Mouse (Mus musculus): ENCODE results near the gene Myo1h. TPM values are rescaled to one million over a fixed set of nuclear protein-coding genes. Genes with fewer than 3 reads are reported as not detected.

The Myo1h gene
- polyA plus RNA-seq, 1 experiment: 0.85 TPM

- no peak for TF ChIP-seq POLR2A (IDR thresholded peaks at IDR 0.05; ENCODE audit: low read depth, low read length)
- no peak for TF ChIP-seq CTCF (IDR thresholded peaks at IDR 0.05; ENCODE audit: extremely low read depth, insufficient read length, insufficient replicate concordance, low read depth, low read length)
- WGBS: 80% methylated on average over 8 of the region's 8 CpGs
Measured at GRCm38 (mm10) chr5:114384448-114384847, 95.5 kb downstream of the Myo1h start.

DNA sequence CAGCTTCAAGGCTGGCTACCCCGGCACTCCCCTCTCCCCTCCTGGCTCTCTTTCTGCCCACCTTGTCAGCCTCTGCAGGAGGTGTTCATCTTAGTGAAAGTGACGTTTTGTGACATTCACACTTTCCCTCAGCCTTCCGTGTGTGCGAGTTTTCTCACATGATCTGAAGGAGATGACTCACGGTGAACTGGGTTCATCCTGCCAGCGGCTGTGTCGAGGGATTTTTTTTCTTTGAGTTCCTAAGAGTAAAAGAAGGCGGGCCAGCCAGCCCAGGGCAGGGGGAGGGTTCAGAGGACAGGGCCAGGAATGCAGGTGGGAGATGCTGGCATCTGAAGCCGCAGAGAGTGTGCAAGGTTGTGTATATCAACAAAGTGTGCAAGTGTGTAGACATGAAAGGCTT is 104.2 kb downstream of the Myo1h start:
- Histone ChIP-seq H3K27me3 (ENCODE audit: control insufficient read depth, insufficient read depth, low read length) (no peaks in the 10 kb centered on the region), H3K4me3 (ENCODE audit: low read depth, low read length) (no peak overlapping the region), H3K4me1 (ENCODE audit: control insufficient read depth, insufficient read depth, insufficient read length, low read length) (no peaks in the 10 kb centered on the region), H3K27ac (ENCODE audit: insufficient read depth, low read depth, low read length) (no peak overlapping the region), H3K36me3 (ENCODE audit: control insufficient read depth, insufficient read depth, low read length) (peaks cover 79% of the 10 kb centered on the region)
- WGBS: 79% methylated on average over 9 of the region's 9 CpGs
- TF ChIP-seq POLR2A (IDR thresholded peaks at IDR 0.05; ENCODE audit: low read depth, low read length) (no peak), CTCF (IDR thresholded peaks at IDR 0.05; ENCODE audit: extremely low read depth, insufficient read length, insufficient replicate concordance, low read depth, low read length) (no peak)

More at GRCm38 (mm10) chr5:114384448-114384847, 95.5 kb downstream of the Myo1h start:
- Histone ChIP-seq H3K4me3 (ENCODE audit: low read depth, low read length) (no peak overlapping the region), H3K4me1 (ENCODE audit: control insufficient read depth, insufficient read depth, insufficient read length, low read length) (peaks cover 4% of the 10 kb centered on the region; the same call in 1 of the 2 replicates), H3K27ac (ENCODE audit: insufficient read depth, low read depth, low read length) (no peak overlapping the region), H3K27me3 (ENCODE audit: control insufficient read depth, insufficient read depth, low read length) (no peaks in the 10 kb centered on the region), H3K36me3 (ENCODE audit: control insufficient read depth, insufficient read depth, low read length) (peaks cover 40% of the 10 kb centered on the region)

- Histone ChIP-seq H3K4me1 (ENCODE audit: control insufficient read depth, insufficient read depth, insufficient read length, low read length) (no peaks in the 10 kb centered on the region), H3K36me3 (ENCODE audit: control insufficient read depth, insufficient read depth, low read length) (peaks cover 98% of the 10 kb centered on the region), H3K27me3 (ENCODE audit: control insufficient read depth, insufficient read depth, low read length) (no peaks in the 10 kb centered on the region), H3K27ac (ENCODE audit: insufficient read depth, low read depth, low read length) (no peak overlapping the region), H3K4me3 (ENCODE audit: low read depth, low read length) (no peak overlapping the region)
- 95% methylated on average over 14 of the region's 14 CpGs for WGBS
- TF ChIP-seq POLR2A (IDR thresholded peaks at IDR 0.05; ENCODE audit: low read depth, low read length) (no peak), CTCF (IDR thresholded peaks at IDR 0.05; ENCODE audit: extremely low read depth, insufficient read length, insufficient replicate concordance, low read depth, low read length) (no peak)
Measured at GRCm38 (mm10) chr5:114406592-114406991, 117.6 kb downstream of the Myo1h start.

- TF ChIP-seq CTCF (IDR thresholded peaks at IDR 0.05; ENCODE audit: extremely low read depth, insufficient read length, insufficient replicate concordance, low read depth, low read length) (no peak), POLR2A (IDR thresholded peaks at IDR 0.05; ENCODE audit: low read depth, low read length) (no peak)
- Histone ChIP-seq H3K27me3 (ENCODE audit: control insufficient read depth, insufficient read depth, low read length) (no peaks in the 10 kb centered on the region), H3K27ac (ENCODE audit: insufficient read depth, low read depth, low read length) (no peak overlapping the region), H3K4me1 (ENCODE audit: control insufficient read depth, insufficient read depth, insufficient read length, low read length) (no peaks in the 10 kb centered on the region), H3K36me3 (ENCODE audit: control insufficient read depth, insufficient read depth, low read length) (peaks cover 98% of the 10 kb centered on the region), H3K4me3 (ENCODE audit: low read depth, low read length) (no peak overlapping the region)
- WGBS: 61% methylated on average over 10 of the region's 10 CpGs
Measured at GRCm38 (mm10) chr5:114407269-114407668, 118.3 kb downstream of the Myo1h start.

GRCm38 (mm10) chr5:114407810-114408209 is 118.8 kb downstream of the Myo1h start:
- H3K4me1 ChIP-seq (ENCODE audit: control insufficient read depth, insufficient read depth, insufficient read length, low read length): no peaks in the 10 kb centered on the region
- H3K36me3 ChIP-seq (ENCODE audit: control insufficient read depth, insufficient read depth, low read length): peaks cover 98% of the 10 kb centered on the region
- no peak overlapping the region for H3K27ac ChIP-seq (ENCODE audit: insufficient read depth, low read depth, low read length)
- no peaks in the 10 kb centered on the region for H3K27me3 ChIP-seq (ENCODE audit: control insufficient read depth, insufficient read depth, low read length)
- TF ChIP-seq CTCF (IDR thresholded peaks at IDR 0.05; ENCODE audit: extremely low read depth, insufficient read length, insufficient replicate concordance, low read depth, low read length) (no peak), POLR2A (IDR thresholded peaks at IDR 0.05; ENCODE audit: low read depth, low read length) (no peak)
- 91% methylated on average over 9 of the region's 9 CpGs for WGBS
- H3K4me3 ChIP-seq (ENCODE audit: low read depth, low read length): no peak overlapping the region

DNA sequence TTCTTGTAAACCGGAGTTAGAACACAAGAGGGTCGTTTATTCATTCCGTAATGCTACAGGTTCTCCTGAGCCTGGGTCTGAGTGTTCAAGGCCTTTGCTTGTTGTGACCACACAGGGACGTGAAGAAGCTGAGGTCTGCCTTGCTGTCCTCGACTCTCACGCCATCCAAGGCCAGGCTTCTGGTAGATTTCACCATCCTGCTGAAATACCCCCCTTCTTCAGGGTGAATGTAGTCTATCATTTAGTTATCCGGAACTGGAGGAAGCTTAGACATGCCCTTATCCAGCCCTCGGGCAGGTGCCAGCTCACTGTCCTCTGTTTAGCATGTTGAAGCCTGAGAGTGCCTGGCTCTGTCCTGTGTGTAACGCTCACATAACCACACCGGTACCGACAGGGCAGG is 119.9 kb downstream of the Myo1h start:
- H3K4me1 ChIP-seq (ENCODE audit: control insufficient read depth, insufficient read depth, insufficient read length, low read length): no peaks in the 10 kb centered on the region
- peaks cover 97% of the 10 kb centered on the region for H3K36me3 ChIP-seq (ENCODE audit: control insufficient read depth, insufficient read depth, low read length)
- no peak overlapping the region for H3K27ac ChIP-seq (ENCODE audit: insufficient read depth, low read depth, low read length)
- no peak overlapping the region for H3K4me3 ChIP-seq (ENCODE audit: low read depth, low read length)
- no peak for TF ChIP-seq POLR2A (IDR thresholded peaks at IDR 0.05; ENCODE audit: low read depth, low read length)
- no peak for TF ChIP-seq CTCF (IDR thresholded peaks at IDR 0.05; ENCODE audit: extremely low read depth, insufficient read length, insufficient replicate concordance, low read depth, low read length)
- 92% methylated on average over 11 of the region's 11 CpGs for WGBS
- no peaks in the 10 kb centered on the region for H3K27me3 ChIP-seq (ENCODE audit: control insufficient read depth, insufficient read depth, low read length)

- no peaks in the 10 kb centered on the region for H3K4me1 ChIP-seq (ENCODE audit: control insufficient read depth, insufficient read depth, insufficient read length, low read length)
- H3K27me3 ChIP-seq (ENCODE audit: control insufficient read depth, insufficient read depth, low read length): no peaks in the 10 kb centered on the region
- WGBS: 88% methylated on average over 13 of the region's 13 CpGs
- TF ChIP-seq POLR2A (IDR thresholded peaks at IDR 0.05; ENCODE audit: low read depth, low read length): no peak
- no peak for TF ChIP-seq CTCF (IDR thresholded peaks at IDR 0.05; ENCODE audit: extremely low read depth, insufficient read length, insufficient replicate concordance, low read depth, low read length)
- H3K4me3 ChIP-seq (ENCODE audit: low read depth, low read length): no peak overlapping the region
- peaks cover 93% of the 10 kb centered on the region for H3K36me3 ChIP-seq (ENCODE audit: control insufficient read depth, insufficient read depth, low read length)
- H3K27ac ChIP-seq (ENCODE audit: insufficient read depth, low read depth, low read length): no peak overlapping the region
Measured at GRCm38 (mm10) chr5:114410429-114410828, 121.5 kb downstream of the Myo1h start.
